Mouse (Mus musculus) hindbrain, embryonic 10.5 days (tissue): ENCODE data around the gene CN725425. TPM values are rescaled to one million over a fixed set of nuclear protein-coding genes. Genes with fewer than 3 reads are reported as not detected.

ENCODE experiments used
- DNase-seq: peaks from one replicate; pipeline ENCODE4 v3.0.0-alpha.2; 2017; ENCODE audit warnings: low spot score
- H3K27ac ChIP-seq: fragments of 300-500 bp; sonication (generic); 2 replicates; pipeline ENCODE4 v1.5.1; 2016; ENCODE audit warnings: mild to moderate bottlenecking, moderate library complexity
- H3K27me3 ChIP-seq: fragments of 300-500 bp; sonication (generic); 2 replicates; pipeline ENCODE4 v1.6.1; 2016; ENCODE audit warnings: mild to moderate bottlenecking; ENCODE audit not compliant: poor library complexity, insufficient read depth, severe bottlenecking
- H3K36me3 ChIP-seq: fragments of 300-500 bp; sonication (generic); 2 replicates; pipeline ENCODE4 v1.6.1; 2016; ENCODE audit warnings: mild to moderate bottlenecking, moderate library complexity
- H3K4me1 ChIP-seq: fragments of 300-500 bp; sonication (generic); replicated peaks from 2 replicates; pipeline ENCODE4 v1.6.1; 2016; ENCODE audit warnings: mild to moderate bottlenecking
- H3K4me3 ChIP-seq: fragments of 300-500 bp; sonication (generic); 2 replicates; pipeline ENCODE4 v1.5.1; 2016; ENCODE audit warnings: mild to moderate bottlenecking, moderate library complexity
- H3K9me3 ChIP-seq: fragments of 300-500 bp; sonication (generic); 2 replicates; pipeline ENCODE4 v1.6.1; 2016; ENCODE audit warnings: mild to moderate bottlenecking, moderate library complexity
- WGBS: fragments of 180-500 bp; shearing (Covaris S2); methylation state at CpG from one replicate; pipeline ENCODE4 v1.1.7; 2016; 5-methylcytosine and 5-hydroxymethylcytosine counted together
- polyA plus RNA-seq: library from polyadenylated mRNA; unstranded; fragments of >200 nt; fragmentation: Nextera tagmentation; extraction: Ambion mirVana; gene quantifications from 2 replicates; pipeline ENCODE4 v1.2.1, GENCODE M21; 2016

The CN725425 gene
- polyA plus RNA-seq, 1 experiment from 2014 or later: not detected

GRCm38 (mm10) chr15:91251544-91252408, 52.5 kb downstream of the CN725425 start:
- no peaks in the 10 kb centered on the region for H3K36me3 ChIP-seq
- 70% methylated on average over 9 of the region's 9 CpGs for WGBS
- H3K27ac ChIP-seq: no peak overlapping the region
- no peaks in the 10 kb centered on the region for H3K27me3 ChIP-seq
- H3K4me1 ChIP-seq: no peaks in the 10 kb centered on the region
- no peaks in the 10 kb centered on the region for H3K9me3 ChIP-seq
- DNase-seq: no peak
- no peak overlapping the region for H3K4me3 ChIP-seq

- H3K27me3 ChIP-seq: no peaks in the 10 kb centered on the region
- H3K27ac ChIP-seq: no peak overlapping the region
- no peaks in the 10 kb centered on the region for H3K9me3 ChIP-seq
- H3K36me3 ChIP-seq: no peaks in the 10 kb centered on the region
- 62% methylated on average over 8 of the region's 8 CpGs for WGBS
- H3K4me3 ChIP-seq: no peak overlapping the region
- no peak for DNase-seq
- H3K4me1 ChIP-seq: no peaks in the 10 kb centered on the region
Observed at GRCm38 (mm10) chr15:91252956-91253355, 53.7 kb downstream of the CN725425 start.

- H3K4me1 ChIP-seq: no peaks in the 10 kb centered on the region
- H3K27me3 ChIP-seq: no peaks in the 10 kb centered on the region
- no peak for DNase-seq
- WGBS: 89% methylated on average over 2 of the region's 2 CpGs
- no peak overlapping the region for H3K4me3 ChIP-seq
- no peaks in the 10 kb centered on the region for H3K36me3 ChIP-seq
- H3K9me3 ChIP-seq: no peaks in the 10 kb centered on the region
- H3K27ac ChIP-seq: no peak overlapping the region
Observed at GRCm38 (mm10) chr15:91255308-91255707, 56.0 kb downstream of the CN725425 start.

GRCm38 (mm10) chr15:91257140-91257539, 57.8 kb downstream of the CN725425 start:
- Histone ChIP-seq H3K4me1 (no peaks in the 10 kb centered on the region), H3K36me3 (no peaks in the 10 kb centered on the region), H3K27ac (no peak overlapping the region), H3K4me3 (no peak overlapping the region), H3K27me3 (no peaks in the 10 kb centered on the region), H3K9me3 (no peaks in the 10 kb centered on the region)
- 63% methylated on average over 11 of the region's 11 CpGs for WGBS
- peak; percentile 7 for DNase-seq

GRCm38 (mm10) chr15:91260578-91260977, 61.3 kb downstream of the CN725425 start:
- no peak for DNase-seq
- H3K27ac ChIP-seq: no peak overlapping the region
- H3K9me3 ChIP-seq: no peaks in the 10 kb centered on the region
- no peaks in the 10 kb centered on the region for H3K36me3 ChIP-seq
- no peak overlapping the region for H3K4me3 ChIP-seq
- H3K4me1 ChIP-seq: no peaks in the 10 kb centered on the region
- H3K27me3 ChIP-seq: no peaks in the 10 kb centered on the region
- WGBS: 80% methylated on average over 5 of the region's 5 CpGs

GRCm38 (mm10) chr15:91263926-91264325, 64.6 kb downstream of the CN725425 start:
- no peak for DNase-seq
- Histone ChIP-seq H3K4me3 (no peak overlapping the region), H3K36me3 (no peaks in the 10 kb centered on the region), H3K27me3 (no peaks in the 10 kb centered on the region), H3K9me3 (no peaks in the 10 kb centered on the region), H3K4me1 (no peaks in the 10 kb centered on the region), H3K27ac (no peak overlapping the region)
- 93% methylated on average over 1 of the region's 1 CpGs for WGBS

GRCm38 (mm10) chr15:91268532-91268931, 69.2 kb downstream of the CN725425 start:
- no peak for DNase-seq
- H3K9me3 ChIP-seq: no peaks in the 10 kb centered on the region
- no peak overlapping the region for H3K4me3 ChIP-seq
- no peak overlapping the region for H3K27ac ChIP-seq
- no peaks in the 10 kb centered on the region for H3K27me3 ChIP-seq
- no peaks in the 10 kb centered on the region for H3K4me1 ChIP-seq
- 89% methylated on average over 4 of the region's 4 CpGs for WGBS
- H3K36me3 ChIP-seq: no peaks in the 10 kb centered on the region

- no peaks in the 10 kb centered on the region for H3K36me3 ChIP-seq
- no peak overlapping the region for H3K27ac ChIP-seq
- no peaks in the 10 kb centered on the region for H3K27me3 ChIP-seq
- no peaks in the 10 kb centered on the region for H3K9me3 ChIP-seq
- H3K4me1 ChIP-seq: no peaks in the 10 kb centered on the region
- H3K4me3 ChIP-seq: no peak overlapping the region
- WGBS: 75% methylated on average over 3 of the region's 3 CpGs
- DNase-seq: no peak
Observed at GRCm38 (mm10) chr15:91275961-91276360, 76.7 kb downstream of the CN725425 start.

GRCm38 (mm10) chr15:91279571-91279970, 80.3 kb downstream of the CN725425 start:
- no peaks in the 10 kb centered on the region for H3K27me3 ChIP-seq
- no peaks in the 10 kb centered on the region for H3K4me1 ChIP-seq
- no peaks in the 10 kb centered on the region for H3K9me3 ChIP-seq
- WGBS: 95% methylated on average over 5 of the region's 5 CpGs
- H3K4me3 ChIP-seq: no peak overlapping the region
- DNase-seq: no peak
- H3K36me3 ChIP-seq: no peaks in the 10 kb centered on the region
- H3K27ac ChIP-seq: no peak overlapping the region

- no peak overlapping the region for H3K4me3 ChIP-seq
- 92% methylated on average over 5 of the region's 5 CpGs for WGBS
- H3K27me3 ChIP-seq: no peaks in the 10 kb centered on the region
- no peak for DNase-seq
- H3K36me3 ChIP-seq: no peaks in the 10 kb centered on the region
- H3K4me1 ChIP-seq: no peaks in the 10 kb centered on the region
- no peak overlapping the region for H3K27ac ChIP-seq
- H3K9me3 ChIP-seq: peaks cover 3% of the 10 kb centered on the region; the same call in 1 of the 2 replicates
Observed at GRCm38 (mm10) chr15:91281521-91281920, 82.2 kb downstream of the CN725425 start.

- 91% methylated on average over 7 of the region's 7 CpGs for WGBS
- Histone ChIP-seq H3K9me3 (peaks cover 12% of the 10 kb centered on the region), H3K27me3 (no peaks in the 10 kb centered on the region), H3K27ac (no peak overlapping the region), H3K4me3 (no peak overlapping the region), H3K36me3 (peaks cover 5% of the 10 kb centered on the region; the same call in 1 of the 2 replicates), H3K4me1 (no peaks in the 10 kb centered on the region)
- no peak for DNase-seq
Observed at GRCm38 (mm10) chr15:91282822-91283221, 83.5 kb downstream of the CN725425 start.

GRCm38 (mm10) chr15:91283418-91283817, 84.1 kb downstream of the CN725425 start:
- H3K27ac ChIP-seq: no peak overlapping the region
- H3K4me1 ChIP-seq: no peaks in the 10 kb centered on the region
- 94% methylated on average over 3 of the region's 3 CpGs for WGBS
- no peaks in the 10 kb centered on the region for H3K27me3 ChIP-seq
- H3K36me3 ChIP-seq: peaks cover 5% of the 10 kb centered on the region; the same call in 1 of the 2 replicates
- no peak overlapping the region for H3K4me3 ChIP-seq
- peaks cover 16% of the 10 kb centered on the region for H3K9me3 ChIP-seq
- DNase-seq: no peak

GRCm38 (mm10) chr15:91299319-91299835, 100.1 kb downstream of the CN725425 start:
- Histone ChIP-seq H3K4me3 (no peak overlapping the region), H3K27ac (no peak overlapping the region), H3K36me3 (no peaks in the 10 kb centered on the region), H3K27me3 (no peaks in the 10 kb centered on the region; the same call in 1 of the 2 replicates), H3K9me3 (no peaks in the 10 kb centered on the region), H3K4me1 (peaks cover 13% of the 10 kb centered on the region)
- no peak for DNase-seq
- WGBS: 90% methylated on average over 11 of the region's 11 CpGs
